Mouse (Mus musculus) kidney, postnatal 10 days (tissue): ENCODE data around the gene Il34.

Experiments
- DNase-seq: peaks from one replicate; pipeline ENCODE4 v3.0.0; 2021; ENCODE audit warnings: mixed read lengths

The Il34 gene

DNA sequence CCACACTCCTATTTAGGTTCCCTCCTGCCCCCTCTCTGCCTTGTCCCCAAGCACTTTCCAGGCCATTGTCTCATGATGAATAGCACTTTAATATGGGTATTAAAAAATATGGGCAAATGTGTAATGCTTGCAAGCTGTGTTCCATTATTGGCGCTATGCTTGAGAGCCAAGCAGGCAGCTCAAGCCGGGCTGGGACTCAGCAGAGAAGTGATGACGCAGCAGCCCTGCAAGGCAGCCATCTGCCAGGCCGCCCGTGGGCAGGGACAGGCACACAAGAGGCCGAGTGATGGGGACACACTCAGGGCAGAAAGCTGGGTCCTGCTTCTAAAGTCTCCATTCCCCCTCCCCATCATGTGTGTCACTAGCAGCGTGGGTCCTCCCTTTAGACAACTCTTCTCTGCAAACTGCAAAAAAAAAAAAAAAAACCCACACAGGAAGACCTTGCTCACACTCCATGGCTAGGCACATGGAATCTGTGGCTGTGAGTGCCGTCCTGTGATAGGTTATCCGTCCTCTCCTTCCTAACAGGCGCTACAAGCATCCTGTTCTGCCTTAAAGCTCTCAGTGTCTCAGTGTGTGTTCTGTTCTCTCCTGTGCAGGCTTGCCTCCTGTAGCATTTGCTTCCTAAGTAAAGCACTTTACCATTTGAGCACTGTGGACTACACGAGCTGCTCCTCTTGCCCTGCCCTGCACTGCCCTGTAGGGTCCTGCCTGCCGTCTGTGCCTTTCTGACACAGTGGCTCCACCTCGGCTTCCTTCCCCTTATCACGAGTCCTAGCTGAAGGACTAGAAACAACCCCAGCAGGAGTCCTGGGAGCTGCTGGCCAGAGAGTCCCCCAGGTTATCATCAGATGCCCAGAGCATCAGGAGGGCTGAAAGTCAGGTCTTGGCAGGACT, 100.1 kb downstream of the Il34 start:
- no peak for DNase-seq

DNA sequence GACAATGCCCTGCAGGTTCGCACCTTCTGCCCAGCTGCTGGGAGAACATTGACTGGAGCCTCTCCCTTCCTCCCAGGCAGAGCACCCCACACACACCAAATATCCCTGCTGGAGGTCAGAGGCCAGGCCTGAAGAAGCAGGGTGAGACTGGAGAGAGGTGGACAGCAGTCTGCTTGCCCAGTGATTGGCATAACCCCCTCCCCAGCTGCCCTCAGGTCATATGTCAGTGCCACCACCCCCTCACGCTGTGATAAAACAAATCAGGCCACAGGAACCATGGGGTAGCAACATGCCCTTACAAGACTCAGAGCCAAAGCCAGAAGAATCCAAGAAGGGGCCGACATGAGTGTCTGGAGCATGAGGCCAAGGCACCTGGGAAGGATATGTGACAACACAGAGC, 101.6 kb downstream of the Il34 start:
- DNase-seq, result no peak

DNA sequence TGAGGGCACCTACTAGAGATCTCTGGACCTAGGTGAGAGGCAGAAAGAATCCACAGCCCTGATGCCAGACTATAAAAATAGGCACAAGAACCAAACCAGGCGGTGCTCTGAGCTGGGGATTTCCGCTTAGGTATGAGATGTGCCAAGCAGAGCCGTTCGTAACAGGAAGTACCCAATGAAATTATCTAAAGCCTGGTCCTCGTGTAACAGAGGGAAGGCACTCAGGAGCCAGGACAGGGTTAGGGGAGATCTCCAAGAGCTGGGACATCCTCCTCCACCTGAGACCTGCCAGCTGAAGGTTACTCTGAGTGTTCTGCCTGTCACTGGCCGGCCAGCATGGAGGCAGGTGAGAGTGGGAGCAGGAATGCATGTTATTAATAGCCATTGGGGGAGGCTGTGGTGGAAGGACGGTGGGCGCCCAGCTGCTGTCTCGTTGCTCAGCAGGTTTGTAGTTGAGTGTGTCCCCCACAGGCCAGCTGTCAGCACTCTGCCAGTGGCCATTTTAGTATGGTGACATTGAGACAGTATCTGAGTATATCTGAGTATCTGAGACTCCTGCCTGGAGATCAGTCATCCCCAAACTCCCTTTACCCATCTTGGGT, 102.2 kb downstream of the Il34 start:
- peak; percentile 14 for DNase-seq

DNA sequence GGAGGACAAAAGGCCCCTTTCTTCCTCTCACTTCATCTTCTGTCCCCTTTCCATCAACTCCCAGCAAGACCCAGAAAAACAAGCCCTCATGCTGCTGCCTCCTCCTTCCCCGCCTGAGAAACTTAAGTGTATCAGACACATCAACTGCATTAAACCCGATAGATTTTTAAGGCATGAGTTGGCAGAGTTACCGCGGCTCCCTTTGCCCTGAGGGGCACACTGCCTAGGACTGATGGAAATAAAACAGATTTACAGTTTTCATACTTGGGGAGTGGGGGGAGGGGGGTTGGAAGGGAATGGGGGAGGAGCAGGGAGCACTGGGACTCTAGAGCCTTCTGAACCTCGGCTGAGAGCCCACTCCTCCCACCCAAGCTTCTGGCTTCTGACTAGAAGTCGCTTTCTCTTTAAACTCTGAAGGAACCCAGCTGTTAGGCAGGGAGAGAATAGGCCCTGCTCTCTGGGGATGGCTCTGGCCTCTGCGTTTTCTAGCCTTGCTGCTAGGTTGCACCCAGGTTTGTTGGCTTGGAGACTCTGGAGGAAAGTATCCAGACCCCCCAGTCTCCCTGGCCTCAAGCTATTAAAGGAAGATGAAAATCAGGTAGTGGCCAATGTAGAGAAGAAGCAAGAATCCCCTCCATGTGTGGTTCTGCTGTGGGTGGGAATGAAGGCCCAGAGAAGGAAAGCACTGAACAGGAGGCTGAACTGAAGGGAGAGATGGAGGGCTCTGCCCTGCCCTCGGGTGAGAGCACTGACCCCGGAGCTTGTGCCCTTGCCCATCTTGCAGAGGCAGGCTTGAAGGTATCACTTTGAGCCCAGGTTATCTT, 102.9 kb downstream of the Il34 start:
- DNase-seq, result peak; percentile 77

DNA sequence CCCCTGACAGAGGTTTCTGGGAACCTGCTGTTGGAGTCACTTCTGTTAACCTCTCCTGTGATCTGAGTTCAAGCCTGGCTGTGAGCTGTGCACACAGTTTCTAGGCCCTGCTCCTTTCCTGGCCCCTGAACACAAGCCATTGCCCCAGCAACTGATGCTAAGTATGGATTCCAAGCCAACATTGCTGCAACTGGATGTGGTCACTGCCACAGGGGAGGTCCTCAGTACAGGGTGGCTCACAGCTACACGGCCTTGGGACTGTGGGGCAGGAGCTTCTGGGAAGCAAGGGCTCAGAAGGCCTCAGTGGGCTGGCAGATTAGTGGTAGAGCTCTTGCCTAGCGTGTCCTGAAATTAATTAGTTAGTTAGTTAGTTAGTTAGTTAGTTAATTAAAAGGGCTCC, 105.2 kb downstream of the Il34 start:
- DNase-seq, result no peak

DNA sequence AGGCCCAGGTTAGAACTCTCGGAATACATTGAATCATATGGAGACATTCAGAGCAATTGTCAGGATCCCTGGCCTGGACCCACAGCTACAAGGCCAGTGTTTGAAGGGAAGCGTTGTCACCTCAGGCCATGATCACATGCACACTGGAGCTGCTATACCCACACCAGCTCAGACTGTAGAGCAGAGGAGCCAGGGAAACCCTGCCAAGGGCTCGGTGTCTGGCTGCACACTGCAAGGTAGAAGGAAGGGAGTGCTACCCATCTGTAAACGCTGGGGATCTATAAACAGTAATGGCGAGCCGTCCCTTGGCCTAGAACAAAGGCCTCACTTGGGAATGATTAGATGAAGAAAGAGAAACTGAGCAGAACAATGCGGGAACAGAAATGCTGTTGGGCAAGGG, 106.2 kb downstream of the Il34 start:
- DNase-seq, result no peak

DNA sequence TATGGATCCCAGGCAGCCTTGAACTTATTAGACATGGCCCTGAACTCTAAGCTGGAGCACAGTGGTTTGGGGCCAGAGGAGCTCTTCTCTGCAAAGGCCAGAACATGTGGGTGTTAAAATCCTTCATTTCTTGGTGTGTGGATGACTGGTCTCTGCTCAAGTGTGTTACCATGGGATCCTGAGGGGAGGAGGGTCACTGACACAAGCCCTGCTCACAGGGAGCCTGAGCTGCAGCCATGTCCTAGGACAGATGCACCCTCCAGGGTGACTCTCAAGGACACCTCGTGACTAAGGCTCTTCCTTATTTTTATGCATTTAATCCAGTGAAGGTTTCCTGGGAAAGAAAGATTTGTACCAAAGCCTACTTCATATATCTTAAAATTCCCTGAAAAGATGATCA, 107.6 kb downstream of the Il34 start:
- no peak for DNase-seq

DNA sequence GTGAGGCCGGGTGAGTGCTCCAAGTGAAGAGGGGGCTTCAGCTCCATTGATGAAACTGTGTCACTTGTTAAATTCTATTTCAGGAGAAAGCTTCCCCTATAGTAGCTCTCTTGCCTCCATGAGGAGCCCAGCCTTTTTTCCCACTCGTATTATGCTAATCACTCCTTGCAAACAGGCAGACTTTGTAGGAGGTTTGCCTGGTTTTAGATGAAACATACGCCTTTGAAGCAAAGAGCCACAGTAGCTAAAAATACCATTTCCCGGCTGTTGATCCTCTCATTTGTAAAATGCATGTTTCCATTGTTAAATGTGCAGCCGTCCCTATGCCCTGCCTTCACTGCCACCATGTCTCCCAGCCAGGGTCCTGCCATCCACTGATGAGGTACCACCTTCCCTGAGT, 108.2 kb downstream of the Il34 start:
- DNase-seq, result no peak

DNA sequence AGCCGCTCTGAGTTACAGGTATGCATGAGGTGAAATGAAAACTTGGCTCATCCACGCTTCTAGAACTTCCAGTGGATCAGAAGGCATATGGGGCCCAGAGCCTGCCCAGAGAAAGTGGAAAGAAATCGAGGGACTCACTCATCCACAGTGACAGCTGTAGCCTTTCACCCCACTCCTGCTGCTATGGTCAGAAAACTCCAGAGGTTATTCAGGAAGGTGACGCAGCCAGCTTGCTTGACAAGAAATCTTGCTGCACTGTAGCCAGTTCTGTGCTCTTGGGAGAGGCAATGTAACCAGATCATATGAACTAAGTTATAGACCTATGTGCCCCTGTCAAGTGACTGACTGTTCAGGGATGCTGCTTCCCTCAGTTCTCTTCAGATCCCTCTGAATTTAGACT, 109.7 kb downstream of the Il34 start:
- DNase-seq, result no peak

DNA sequence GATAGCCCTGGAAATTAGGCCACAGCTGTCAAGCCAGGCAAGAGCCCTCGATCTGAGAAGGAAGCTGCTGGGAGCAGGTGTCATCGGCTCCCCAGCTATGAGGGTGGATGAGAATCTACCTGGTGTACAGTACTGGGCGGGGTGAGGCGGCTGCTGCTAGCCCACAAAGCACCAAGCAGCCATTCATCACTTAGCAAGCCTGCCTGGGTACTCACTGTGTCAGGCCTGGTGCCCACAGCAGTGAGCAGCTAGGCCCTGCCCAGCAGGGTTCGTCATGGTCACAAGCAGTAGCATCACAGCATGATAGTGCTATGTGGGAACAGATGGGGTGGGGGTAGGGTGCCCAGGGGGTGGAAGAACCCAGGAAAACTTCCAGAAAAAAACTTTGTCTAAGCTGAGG, 110.3 kb downstream of the Il34 start:
- DNase-seq, result no peak

DNA sequence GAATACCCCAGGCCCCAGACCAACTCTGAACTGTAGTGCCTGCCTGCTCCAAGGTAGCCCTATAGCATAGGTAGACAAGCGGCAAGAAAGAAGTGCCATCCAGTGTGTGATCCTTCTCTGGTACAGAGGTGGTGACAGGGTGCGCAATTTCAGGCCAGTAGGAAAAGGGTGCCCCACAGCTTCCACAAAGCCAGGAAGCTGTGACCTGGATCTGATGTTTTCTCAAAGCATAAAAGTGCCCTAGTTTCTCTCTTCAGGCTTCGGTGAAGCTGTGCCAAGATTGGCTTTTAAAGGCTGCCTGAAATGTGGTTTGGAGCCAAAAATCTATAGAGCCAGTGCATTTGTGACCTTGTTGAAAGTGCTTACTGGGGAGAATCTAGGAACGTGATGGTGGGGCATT, 110.9 kb downstream of the Il34 start:
- DNase-seq, result no peak

DNA sequence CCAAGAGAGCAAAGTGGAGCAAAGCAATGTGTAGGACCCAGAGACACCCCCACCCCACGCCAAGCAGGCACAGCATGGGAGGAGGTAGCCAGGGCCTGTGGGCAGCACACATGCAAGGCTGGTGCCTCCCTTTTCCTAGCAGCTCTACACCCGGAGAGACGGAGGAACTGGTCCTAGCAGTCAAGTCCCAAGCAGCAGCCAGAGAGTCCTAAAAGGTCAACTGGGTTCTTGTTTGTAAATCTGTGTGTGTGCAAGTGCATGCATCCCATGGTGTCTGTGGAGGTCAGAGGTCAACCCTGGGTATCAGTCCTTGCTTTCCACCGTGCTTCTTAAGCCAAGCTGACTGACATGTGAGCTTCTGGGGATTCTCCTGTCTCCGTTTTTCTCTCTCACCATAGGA, 111.5 kb downstream of the Il34 start:
- no peak for DNase-seq
